9 mouse cellular contexts compared by ENCODE assay signal in genomic region chr13:59251252-59252006, GRCm38 (mm10).
A peak's percentile ranks its signal among the peaks of the same experiment; 100 is the strongest.
DNase-seq lines count a peak whose midpoint lies in the region; ATAC-seq lines count a peak whose summit lies in the region.
"Had no signal": no experiment of that assay in that cellular context is flagged by ENCODE, and none has a peak within 500 bp of the region (broad histone marks: within the 10 kb centered on the region; RNA-seq: fewer than 3 reads in every experiment).

No protein-coding gene starts in this region.

- H3K9ac ChIP-seq in heart, embryonic 12.5 days = no peak overlapping the region
- H3K9ac ChIP-seq: liver, embryonic 13.5 days had no signal

- H3K9me3 ChIP-seq in heart, embryonic 12.5 days (replicated peaks) = no peaks in the 10 kb centered on the region
- H3K9me3 ChIP-seq: liver, embryonic 13.5 days had no signal

- no peaks in the 10 kb centered on the region; the same call in none of the 2 replicates for H3K27me3 ChIP-seq in heart, embryonic 12.5 days (replicated peaks)
- H3K27me3 ChIP-seq: liver, embryonic 13.5 days had no signal

- 65% methylated on average over 12 of the region's 12 CpGs for WGBS in heart, embryonic 12.5 days

- no peaks in the 10 kb centered on the region for H3K36me3 ChIP-seq in heart, embryonic 12.5 days
- H3K36me3 ChIP-seq: liver, embryonic 13.5 days had no signal

- intact Hi-C loops in left cerebral cortex, postnatal 10 days (cut with DNase I) = no loop called here

- peak; percentile 42 for DNase-seq in cerebellum, adult 9-10 months
- peak; percentile 79 to 90 for DNase-seq in frontal cortex, postnatal 36 days (ENCODE audit: low spot score in 2 of 2)
- peak; percentile 66 to 72 for DNase-seq in left cerebral cortex, postnatal 10 days (ENCODE audit: extremely low spot score in 1 of 2, low spot score in 2 of 2)
- DNase-seq in right cerebral cortex, adult 18-20 months = peak; percentile 90
- no peak for DNase-seq in gastrocnemius, postnatal 4 days (ENCODE audit: low spot score in 2 of 2)
- DNase-seq in adrenal gland, adult 18-20 months (ENCODE audit: low spot score in 2 of 2) = no peak
- DNase-seq: liver, embryonic 13.5 days had no signal

- H3K27ac ChIP-seq in heart, embryonic 12.5 days (ENCODE audit: poor library complexity, severe bottlenecking) = no peak overlapping the region
- H3K27ac ChIP-seq: liver, embryonic 13.5 days had no signal

- H3K4me2 ChIP-seq in heart, embryonic 12.5 days = no peak overlapping the region
- H3K4me2 ChIP-seq: liver, embryonic 13.5 days had no signal

- no peaks in the 10 kb centered on the region for H3K4me1 ChIP-seq in heart, embryonic 12.5 days (replicated peaks)
- H3K4me1 ChIP-seq: liver, embryonic 13.5 days had no signal

- no peak for ATAC-seq in erythroblast, adult 5-6 weeks (replicated peaks; ENCODE audit: low FRiP score, poor library complexity, severe bottlenecking)
- ATAC-seq in heart, embryonic 12.5 days (ENCODE audit: insufficient number of reproducible peaks, low FRiP score) = no peak

- H3K4me3 ChIP-seq in heart, embryonic 12.5 days = no peak overlapping the region
- H3K4me3 ChIP-seq: liver, embryonic 13.5 days had no signal

Comparison
In these comparisons a context has a peak if more than half of its experiments do, and no peak if none do; other contexts are left out.
1. DNase-seq: peak in cerebellum, adult 9-10 months (single experiment), frontal cortex, postnatal 36 days (2 of 2), left cerebral cortex, postnatal 10 days (2 of 2) and right cerebral cortex, adult 18-20 months (single experiment); none in gastrocnemius, postnatal 4 days (0 of 2) and adrenal gland, adult 18-20 months (0 of 2).